Mouse (Mus musculus) central nervous system, embryonic 14 days (tissue): ENCODE data around the gene Gm16253. TPM values are rescaled to one million over a fixed set of nuclear protein-coding genes. Genes with fewer than 3 reads are reported as not detected.

ENCODE experiments used
- polyA plus RNA-seq: library from polyadenylated mRNA; depleted of rRNA; stranded (reverse); fragments of >200 nt; gene quantifications from 2 replicates; pipeline ENCODE4 v1.2.3, GENCODE M21; 2012; rRNA removed

Gm16253 gene
- polyA plus RNA-seq = not detected in 2 replicates

DNA sequence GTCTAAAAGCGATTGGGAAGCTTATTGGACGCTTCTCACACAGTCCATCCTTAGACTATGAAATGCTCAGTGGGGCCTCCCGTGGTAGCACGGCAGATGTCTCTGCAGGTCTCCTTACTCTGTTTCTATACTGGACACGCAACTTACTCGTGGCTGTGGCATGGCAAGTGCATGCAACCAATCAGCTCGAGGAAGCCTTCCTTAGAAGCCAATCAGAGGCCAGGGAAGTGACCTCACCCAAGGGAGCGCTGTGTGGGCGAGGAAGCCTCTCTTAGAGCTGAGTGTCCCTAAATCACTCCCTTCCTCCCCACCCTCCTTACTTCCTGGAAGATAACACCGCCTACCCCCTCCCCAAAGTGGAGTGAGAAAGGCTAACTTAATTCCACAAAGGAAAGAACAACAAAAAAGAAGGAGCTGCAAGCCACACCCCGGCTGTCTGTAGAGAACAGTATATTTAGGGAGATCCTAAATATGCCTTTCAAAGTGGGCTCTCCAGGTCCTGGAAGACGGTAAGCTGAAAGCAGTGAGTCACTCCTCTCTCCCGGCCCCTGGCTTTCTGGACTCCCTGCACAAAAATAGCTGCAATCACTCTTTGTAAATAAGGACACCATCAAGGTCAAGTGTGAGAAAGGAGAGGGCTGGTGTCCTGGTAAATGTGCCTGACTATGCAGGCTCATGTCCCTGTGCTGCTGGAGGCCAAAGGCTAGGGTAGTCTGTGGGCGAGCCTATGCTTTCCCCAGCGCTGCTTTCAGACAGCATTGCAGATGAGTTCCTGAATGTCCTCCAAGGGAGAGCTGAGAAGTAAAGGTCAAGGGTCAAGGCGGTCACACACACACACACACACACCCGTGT is at the start of gene Gm16253:
Gene Gm16253, plus strand, starts transcription at position 295 of the 852 bp plus-strand sequence.

DNA sequence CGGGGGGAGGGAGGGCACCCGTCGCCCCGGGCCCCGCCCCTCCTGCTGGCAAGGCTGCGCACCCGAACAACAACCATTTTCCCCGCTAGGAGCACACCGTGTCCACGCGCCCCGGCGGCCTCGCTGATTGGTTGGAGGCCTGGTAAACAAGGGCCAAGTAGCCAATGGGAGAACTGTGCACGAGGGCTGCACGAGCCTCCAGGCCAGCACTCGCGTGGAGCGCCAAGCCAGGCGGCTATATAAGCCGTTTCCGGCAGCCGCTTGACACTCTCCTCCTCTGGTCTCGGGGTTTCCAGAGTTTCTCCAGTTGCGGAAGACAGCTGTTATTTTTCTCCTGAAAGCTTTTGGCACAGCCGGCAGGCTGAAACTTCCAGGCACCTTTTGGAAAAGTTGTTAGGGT is 19.1 kb upstream of the Gm16253 start, which contains the start of gene Txnip:
Gene Txnip, plus strand, starts transcription at position 264 of the 400 bp plus-strand sequence.

DNA sequence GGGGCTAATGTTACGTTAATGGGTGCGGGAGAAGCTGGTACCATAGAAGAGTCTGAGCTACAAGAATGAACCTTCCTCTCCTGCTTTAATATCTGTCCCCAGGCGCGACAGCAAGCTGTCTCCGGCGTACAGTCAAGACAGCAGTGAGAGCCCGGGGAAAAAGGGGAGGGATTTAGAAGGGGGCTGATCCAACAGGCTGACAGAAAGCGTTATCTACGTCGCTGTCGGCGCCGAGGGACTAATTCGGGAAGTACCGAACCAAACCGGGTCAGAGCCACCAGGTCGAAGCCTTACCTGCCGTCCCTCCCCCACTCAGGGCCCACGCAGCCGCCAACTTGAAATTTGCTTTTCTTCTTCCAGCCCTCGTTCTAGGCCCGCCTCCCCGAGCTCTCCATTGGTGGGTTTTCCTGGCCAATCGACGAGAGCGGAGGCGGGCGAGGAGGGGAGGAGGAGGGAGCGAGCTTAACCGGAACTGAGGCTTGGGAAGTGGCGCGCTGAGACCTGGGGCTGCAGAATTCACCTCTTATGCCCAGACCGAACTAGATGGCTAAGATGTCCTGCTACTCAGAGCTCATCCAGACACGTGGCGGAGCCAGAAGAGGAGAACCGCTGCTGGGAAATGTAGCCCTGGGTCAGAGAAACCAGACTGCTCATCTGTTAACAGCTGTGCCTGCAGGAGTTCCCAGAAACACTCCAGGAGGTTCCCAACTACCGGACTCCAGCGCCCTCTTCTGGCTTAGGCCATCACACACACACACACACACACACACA is 17.2 kb downstream of the Gm16253 start, which contains the start of gene Polr3gl:
Gene Polr3gl, minus strand, starts transcription at position 392 of the 771 bp plus-strand sequence.

DNA sequence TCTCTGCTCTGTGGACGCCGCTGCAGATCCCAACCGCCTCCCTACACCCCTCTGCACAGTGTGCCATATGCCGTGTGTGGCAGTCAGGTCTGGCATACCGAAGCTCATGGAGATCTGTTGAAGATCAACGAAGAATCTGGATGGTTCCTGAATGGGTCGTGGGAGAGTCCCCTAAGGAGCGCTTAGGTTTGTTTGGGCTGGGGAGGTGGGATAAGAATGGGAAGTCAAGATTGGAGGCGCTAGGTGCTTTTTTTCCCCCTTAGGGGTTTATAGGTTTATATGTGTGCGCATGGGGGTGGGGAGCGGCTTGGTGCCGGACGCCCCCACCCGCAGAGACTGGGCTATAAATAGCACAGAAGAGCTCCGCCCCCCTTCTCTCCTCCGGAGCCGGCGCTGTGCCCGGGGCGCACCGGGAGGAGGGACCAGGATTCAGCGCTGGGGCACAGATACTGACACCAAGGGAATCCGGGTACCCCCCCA is 19.5 kb downstream of the Gm16253 start, which contains the start of gene Ankrd34a:
Gene Ankrd34a, plus strand, starts transcription at position 409 of the 480 bp plus-strand sequence.

DNA sequence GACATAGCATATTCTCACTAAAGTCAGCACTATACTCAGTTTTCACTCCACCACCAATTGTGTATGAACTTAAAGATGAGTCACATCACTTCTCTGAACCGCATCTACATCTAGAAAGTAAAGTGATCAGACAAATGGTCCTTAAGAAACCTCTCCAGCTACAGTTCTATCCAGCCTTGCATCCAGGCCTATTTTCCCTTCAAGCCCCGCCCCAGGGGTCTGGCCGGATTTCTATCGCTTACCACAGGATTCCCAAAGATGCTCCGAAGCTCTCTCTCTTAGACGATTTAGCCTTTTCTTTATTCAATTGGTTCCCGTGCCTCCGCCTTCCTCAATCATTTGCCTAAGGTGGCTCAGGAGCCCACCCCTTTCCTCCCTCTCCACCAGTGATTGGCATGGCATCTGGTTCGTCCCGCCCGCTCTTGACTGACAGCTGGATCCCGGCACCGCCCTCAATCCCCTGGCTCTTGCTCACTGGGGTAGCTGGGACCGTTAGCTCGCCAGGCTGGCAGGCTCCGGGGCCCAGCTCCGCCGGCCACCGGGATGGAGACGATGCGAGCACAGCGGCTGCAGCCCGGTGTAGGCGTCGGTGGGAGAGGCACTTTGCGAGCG is 24.0 kb downstream of the Gm16253 start, which contains the start of gene Lix1l:
Gene Lix1l, plus strand, starts transcription at position 511 of the 612 bp plus-strand sequence.

DNA sequence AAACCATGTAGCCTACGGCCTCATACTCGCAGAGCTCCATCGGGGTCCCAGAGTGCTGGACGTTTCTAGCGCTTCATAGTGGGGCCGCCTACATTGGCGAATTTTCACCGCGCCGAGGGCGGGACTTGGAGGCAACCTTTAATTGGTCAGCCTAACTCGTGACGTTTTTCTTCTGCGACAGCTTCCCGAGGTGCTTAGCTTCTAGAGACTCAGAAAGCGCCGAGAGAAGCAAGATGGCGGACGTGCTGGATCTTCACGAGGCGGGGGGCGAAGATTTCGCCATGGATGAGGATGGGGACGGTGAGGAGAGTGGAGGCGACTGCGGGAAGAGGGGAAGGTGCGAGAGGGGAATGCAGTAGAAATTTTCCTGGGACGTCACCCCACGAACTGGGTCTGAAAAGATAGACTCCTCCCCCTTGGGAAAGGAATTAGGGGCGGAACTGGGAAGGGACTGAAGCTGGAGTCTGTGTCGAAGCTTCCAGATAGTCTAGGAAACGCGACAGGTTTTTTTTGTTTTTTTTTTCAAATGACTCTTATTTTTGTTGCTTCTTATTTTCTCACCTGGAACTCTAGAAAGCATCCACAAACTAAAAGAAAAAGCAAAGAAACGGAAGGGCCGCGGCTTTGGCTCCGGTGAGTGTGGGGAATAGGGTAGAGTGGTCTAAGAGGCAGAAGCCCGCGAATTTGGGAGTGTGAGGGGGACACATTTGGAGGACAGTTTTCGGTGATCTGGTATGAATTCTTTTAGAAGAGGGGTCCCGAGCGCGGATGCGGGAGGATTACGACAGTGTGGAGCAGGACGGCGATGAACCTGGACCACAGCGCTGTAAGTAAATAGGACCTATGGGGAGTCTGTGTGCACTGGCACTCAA is 53.2 kb downstream of the Gm16253 start, which contains the start of gene Rbm8a:
Gene Rbm8a, plus strand, starts transcription at position 205 of the 872 bp plus-strand sequence.

Other genes starting within 250 kb of the Gm16253 start
- not detected in 2 replicates for gene BC107364, start 124.7 kb upstream of the Gm16253 start, polyA plus RNA-seq
- gene Hfe2, start 51.8 kb upstream of the Gm16253 start, polyA plus RNA-seq = 0.33 and 4.1 TPM in 2 replicates
- 99.4 and 105 TPM in 2 replicates for gene Txnip, start 19.0 kb upstream of the Gm16253 start, polyA plus RNA-seq
- gene Polr3gl, start 17.2 kb downstream of the Gm16253 start, polyA plus RNA-seq = 48.2 and 48.9 TPM in 2 replicates
- 8.9 and 9.6 TPM in 2 replicates for gene Ankrd34a, start 19.7 kb downstream of the Gm16253 start, polyA plus RNA-seq
- gene Lix1l, start 24.2 kb downstream of the Gm16253 start, polyA plus RNA-seq = 85.4 and 88.5 TPM in 2 replicates
- 73.4 and 80.8 TPM in 2 replicates for gene Rbm8a, start 52.9 kb downstream of the Gm16253 start, polyA plus RNA-seq
- gene Pex11b, start 58.4 kb downstream of the Gm16253 start, polyA plus RNA-seq = 50.4 and 51.8 TPM in 2 replicates
- 0.26 and 0.40 TPM in 2 replicates for gene Gm42957, start 58.5 kb downstream of the Gm16253 start, polyA plus RNA-seq
- gene Itga10, start 68.6 kb downstream of the Gm16253 start, polyA plus RNA-seq = 5.5 and 12.6 TPM in 2 replicates
- 1.2 and 2.1 TPM in 2 replicates for gene Ankrd35, start 93.1 kb downstream of the Gm16253 start, polyA plus RNA-seq
- gene Pias3, start 119.4 kb downstream of the Gm16253 start, polyA plus RNA-seq = 37.4 and 47.6 TPM in 2 replicates
- 8.5 and 10.7 TPM in 2 replicates for gene Nudt17, start 131.6 kb downstream of the Gm16253 start, polyA plus RNA-seq
- 45.5 and 49.0 TPM in 2 replicates for gene Polr3c, start 150.6 kb downstream of the Gm16253 start, polyA plus RNA-seq
- gene Rnf115, start 150.7 kb downstream of the Gm16253 start, polyA plus RNA-seq = 42.7 and 46.4 TPM in 2 replicates